Mouse (Mus musculus): ENCODE measurements around the gene Kmo.
A peak's percentile ranks its signal among the peaks of the same experiment; 100 is the strongest.

The Kmo gene

GRCm38 (mm10) chr1:175619814-175620431 is at the start of gene Kmo:
Gene Kmo (plus strand): TSS chr1:175620381.
- no peak for DNase-seq

DNA sequence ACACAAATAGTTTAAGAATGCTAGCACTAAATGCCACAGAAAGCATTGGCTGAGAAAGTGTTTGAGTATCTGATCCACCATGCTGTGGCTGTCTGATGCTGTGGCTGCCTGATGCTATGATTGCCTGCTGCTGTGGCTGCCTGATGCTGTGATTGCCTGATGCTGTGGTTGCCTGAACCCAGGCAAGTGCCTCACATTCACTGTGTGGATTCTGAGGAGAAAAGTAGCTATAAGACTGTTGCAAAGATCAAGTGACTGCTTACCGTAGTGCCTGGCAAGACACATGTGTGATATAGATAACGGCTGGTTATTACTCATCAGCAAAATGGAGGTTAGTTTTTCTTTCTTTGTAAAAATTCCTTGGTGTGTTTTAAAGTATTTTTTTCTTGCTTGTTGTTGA is 46.1 kb upstream of the Kmo start:
- no peak for DNase-seq

DNA sequence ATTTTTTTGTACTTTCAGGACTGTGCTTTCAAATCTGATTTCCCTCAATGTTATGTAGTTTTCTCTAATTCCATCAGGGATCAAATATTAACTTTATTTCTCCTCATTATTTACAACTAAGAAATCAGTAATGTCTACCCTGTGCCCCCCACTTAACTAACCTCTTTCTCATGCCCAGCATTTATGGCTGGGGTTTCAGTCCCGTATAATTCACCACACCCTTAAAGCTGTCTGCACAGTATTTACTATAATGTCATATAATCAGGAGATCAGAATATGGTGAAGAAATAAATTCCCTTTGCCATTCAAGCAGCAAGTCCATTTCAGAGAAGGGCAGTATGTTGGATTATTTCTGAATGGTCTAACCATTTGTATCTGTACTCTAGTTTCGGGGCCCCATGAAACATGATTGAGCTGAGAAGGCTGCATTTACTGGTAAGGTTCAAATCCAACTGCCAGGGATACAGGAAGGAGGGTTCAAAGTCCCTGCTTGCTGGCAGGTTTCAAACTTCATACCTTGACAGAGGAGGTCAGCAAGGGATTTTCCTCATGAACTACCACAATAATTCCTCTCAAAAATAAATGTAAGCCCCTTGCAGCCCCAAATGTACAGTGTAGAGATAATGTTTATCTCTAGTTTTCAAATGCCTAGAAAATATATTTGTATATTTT is 41.6 kb upstream of the Kmo start:
- no peak for DNase-seq

DNA sequence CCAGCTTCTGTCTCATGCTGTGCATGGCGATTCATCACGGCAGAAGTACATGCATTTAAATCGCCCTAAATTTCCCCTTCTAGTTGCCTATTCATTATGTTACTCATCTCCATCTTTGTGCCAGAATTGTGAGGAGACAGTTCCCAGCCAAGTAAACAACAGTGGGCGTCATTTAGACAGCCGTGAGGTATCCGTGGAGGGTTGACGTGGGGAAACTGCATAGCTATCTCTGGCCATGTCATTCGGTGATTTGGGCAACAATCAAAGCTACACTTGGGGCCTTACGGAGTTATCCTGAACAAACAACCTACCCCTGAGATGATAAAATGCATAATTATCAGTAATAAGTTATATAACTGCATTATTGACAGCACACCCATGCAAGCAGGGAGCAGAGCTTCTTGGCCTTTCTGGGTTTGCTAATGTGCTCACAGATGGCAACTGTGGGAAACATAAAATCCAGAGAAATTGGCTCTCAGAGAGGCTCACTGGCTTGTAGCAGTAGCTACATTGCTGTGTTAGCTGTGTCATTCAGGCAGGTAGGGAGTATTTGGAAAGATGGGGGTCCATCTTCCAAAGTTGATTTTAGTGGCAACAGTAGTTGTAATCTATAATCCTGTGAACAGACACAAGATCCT is 40.5 kb upstream of the Kmo start:
- peak; percentile 72 for DNase-seq

DNA sequence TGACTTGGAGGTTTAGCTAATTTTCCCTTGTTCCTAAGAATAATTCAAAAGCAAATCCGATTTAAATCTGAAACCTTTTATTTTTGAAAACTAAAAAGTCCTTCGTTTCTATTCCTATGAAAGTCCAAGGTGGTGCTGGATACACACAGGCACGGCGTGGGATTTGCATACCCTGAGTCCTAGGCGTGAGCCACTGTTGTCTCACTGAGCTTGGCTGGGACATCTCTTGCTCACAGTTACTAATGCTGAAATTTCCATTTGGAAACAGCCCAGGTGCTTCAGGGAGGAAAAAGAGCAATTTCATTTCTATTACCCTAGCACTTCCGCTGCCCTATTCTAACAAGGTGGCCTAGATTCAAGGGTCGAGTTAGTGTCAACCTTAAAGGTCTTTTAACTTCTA is 39.8 kb upstream of the Kmo start:
- peak; percentile 29 for DNase-seq

GRCm38 (mm10) chr1:175582799-175583198 is 37.4 kb upstream of the Kmo start:
- no peak for DNase-seq

GRCm38 (mm10) chr1:175585267-175585666 is 34.9 kb upstream of the Kmo start:
- DNase-seq = no peak

DNA sequence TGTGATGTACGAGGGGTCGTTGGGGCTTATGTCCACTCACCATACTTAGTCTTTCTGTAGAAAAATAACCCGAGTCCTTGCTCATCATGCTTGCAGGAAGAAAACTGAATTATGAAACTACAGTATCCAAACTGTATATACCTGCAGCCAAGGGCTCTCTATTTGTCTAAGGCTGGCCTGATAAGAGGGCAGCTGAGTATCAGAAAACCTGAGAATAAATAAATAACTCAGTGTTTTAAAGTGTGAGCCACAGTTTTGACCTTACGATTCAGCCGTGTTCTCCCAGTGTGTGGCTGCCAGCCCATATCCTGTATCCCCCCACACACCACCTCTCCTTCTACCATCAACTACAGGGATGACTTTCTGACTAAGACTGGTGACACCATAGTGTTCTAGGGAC is 33.5 kb upstream of the Kmo start:
- no peak for DNase-seq

- no peak for DNase-seq
Measured at GRCm38 (mm10) chr1:175592832-175593231, 27.3 kb upstream of the Kmo start.

DNA sequence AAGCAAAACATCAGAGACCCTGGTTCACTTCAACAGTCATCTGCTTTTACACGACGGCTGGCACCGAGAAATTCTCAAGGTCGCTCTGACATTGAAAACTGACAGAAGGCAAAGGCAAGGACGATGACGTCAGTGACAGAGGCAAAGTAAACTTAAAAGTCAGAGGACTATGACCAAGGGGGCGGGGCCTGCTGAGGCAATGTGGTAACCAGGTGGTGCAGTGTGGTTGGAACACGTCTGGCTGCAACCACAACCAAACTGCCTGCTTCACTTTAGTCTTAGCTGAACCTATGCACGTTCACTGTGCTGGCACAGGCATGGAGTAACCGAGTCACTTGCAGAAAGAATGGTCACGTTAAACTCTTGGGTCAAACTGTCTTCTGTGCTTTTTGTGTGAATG is 17.9 kb upstream of the Kmo start:
- no peak for DNase-seq

DNA sequence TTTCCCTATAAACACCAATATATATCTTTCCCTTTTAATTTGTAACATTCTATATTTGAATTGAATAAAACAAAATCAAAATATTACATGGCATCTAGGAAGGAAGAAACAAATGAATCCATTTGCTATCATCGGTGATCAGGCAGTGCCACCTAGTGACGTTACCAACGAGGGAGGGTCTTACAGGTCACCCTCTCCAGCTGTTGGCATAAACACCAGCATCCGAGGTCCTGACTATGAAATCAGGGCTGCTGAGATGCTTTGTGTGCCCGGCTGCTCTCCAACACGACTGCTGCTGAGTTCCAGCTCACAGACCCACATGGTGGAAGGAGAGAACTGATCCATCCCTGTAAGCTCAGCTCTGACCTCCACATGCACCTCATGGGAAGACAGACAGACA is 16.8 kb upstream of the Kmo start:
- no peak for DNase-seq

DNA sequence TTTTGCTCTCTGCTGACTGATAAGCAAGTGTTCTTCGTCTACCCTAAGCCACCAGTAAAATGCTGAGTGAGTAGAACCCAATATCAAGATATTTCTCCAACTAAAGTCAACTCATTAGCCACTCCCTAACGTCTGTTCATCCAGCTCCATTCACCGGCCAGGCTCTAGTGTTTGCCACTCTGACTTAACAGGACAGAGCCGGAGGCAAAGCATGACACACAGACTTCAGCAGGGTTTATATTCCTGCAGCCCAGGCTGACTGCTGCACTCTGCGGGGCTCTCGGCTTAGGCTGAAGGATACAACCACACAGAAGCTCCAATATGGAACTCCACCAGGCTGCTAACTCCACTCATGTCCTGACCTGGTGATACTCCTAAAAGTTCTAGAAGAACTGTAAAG is 12.9 kb upstream of the Kmo start:
- no peak for DNase-seq

GRCm38 (mm10) chr1:175607838-175608585 is 12.2 kb upstream of the Kmo start:
- no peak for DNase-seq

DNA sequence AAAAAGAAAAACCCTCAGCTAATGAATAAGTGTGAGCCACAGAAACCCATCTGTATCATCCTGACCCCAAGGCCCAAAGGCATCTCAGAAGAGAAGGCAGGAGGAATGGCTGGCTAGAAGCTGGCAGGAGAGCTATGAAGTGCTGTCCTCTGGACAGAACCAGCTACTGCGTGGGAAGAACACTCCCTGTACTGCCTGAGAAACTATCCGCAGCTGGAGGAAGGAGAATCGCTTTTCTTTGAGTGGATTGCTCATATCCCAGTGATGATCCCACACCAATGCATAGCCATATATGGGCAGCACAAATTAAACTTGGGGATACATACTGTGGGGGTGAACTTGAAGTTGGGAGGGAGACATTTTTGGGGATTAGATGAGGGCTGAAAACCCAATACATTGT is 11.5 kb upstream of the Kmo start:
- DNase-seq = no peak

- no peak for DNase-seq
Measured at GRCm38 (mm10) chr1:175614992-175615391, 5.2 kb upstream of the Kmo start.

- DNase-seq = no peak
Measured at GRCm38 (mm10) chr1:175623656-175624055, 3.5 kb downstream of the Kmo start.

DNA sequence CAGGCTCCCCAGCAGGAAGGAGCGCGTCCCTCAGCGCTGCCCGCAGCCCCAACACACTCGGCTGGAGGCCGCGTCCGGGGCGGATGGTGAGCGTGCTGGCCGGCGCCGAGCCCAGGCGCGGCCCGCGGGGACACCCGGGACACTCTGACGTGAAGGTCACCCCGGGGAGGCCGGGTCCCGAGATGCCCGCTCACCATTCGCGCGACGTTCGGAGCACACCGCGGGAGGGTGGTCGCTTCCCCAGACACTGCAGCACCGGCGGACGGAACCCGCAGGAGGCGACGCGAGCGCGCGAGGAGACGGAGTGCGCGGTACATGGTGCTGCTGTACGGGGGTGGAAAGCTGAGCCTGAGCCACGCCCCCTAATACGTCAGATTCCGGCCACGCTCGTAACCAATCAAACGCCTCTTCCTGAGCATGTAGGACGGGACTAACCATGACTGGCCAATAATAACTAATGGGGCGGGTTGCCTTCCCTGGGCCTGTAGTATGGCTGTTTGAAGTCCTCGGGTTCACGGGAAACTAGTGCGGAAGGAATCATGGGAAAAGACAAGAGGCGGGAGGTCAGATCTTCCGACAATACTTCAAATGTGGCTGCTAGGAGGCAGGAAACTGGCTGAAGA is 5.2 kb downstream of the Kmo start, which contains the start of gene Fh1:
Gene Fh1, minus strand, starts transcription at position 379 of the 623 bp plus-strand sequence.
- DNase-seq = peak; percentile 98

DNA sequence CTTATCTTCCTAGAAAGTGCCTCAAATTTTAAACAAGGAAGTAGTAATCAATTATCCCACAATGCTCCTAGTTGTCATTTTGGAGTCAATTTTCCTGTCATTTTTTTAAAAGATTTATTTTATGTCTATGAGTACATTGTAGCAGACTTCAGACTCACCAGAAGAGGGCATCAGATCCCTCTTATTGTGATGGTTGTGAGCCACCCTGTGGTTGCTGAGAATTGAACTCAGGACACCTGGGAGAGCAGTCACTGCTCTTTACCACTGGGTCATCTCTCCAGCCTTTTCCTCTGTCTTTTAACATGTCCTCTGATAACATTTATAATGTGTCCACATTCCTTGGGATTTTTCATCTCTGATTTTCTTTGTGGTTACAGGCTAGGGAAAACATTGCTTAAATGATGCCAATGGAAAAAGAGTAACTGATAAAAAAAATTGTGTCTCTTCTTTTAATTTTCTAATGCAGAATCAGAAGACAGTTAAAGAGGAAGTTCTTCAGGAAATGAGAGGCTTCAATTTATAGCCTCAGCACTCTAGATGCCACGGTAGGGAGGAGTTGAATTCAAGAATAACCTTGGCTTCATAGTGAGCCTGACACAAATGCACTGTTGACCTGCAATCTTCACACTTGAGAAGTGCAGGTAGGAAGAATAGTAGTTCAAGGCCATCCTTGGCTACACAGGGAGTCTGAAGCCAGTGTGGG is 6.0 kb downstream of the Kmo start:
- peak; percentile 29 for DNase-seq

DNA sequence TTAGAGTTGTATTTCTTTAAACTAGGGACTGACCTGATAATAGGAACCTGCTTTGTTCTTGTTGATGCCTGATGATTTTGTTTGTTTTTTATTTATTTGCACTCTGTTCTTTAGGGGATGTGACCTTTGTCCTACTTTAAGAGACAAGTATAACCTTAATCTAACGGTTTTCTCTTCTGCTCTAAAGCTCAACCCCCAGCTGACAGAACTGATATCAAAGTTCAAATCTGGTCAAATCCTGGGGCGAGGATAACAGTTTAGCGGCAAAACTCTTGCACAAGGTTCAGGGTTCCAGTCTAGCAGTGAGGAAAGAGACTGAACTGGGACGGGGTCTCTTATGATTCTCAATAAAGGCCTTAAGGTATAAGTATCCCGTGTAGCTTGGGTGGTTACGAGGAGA is 9.1 kb downstream of the Kmo start:
- DNase-seq = no peak

- no peak for DNase-seq
Measured at GRCm38 (mm10) chr1:175630345-175630744, 10.2 kb downstream of the Kmo start.

DNA sequence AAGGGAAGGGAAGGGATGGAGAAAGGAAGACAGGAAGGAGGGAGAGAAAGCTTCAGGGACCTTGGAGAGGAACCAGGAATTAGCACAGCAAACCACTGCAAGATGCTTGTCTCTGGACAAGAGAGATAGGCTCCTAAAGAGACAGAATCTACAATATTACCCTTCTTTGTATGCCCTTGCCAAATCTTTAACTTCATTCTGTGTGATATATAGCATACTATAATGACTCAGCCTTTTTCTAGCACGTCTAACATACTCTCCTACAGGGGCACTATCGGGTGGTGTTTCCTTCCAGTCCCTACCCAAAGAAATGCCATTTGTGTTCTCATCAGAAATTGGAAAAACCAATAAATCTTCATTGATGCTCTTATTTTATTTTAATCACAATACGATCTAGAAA is 10.9 kb downstream of the Kmo start:
- no peak for DNase-seq

GRCm38 (mm10) chr1:175631721-175632221 is 11.6 kb downstream of the Kmo start:
- DNase-seq = no peak

All from layer of hippocampus, adult 9-11 months (tissue).